Mouse (Mus musculus) liver, postnatal 0 days (tissue): ENCODE measurements at regions not wholly inside any gene's neighbourhood (a gene's known extent, or its start where the extent isn't known, plus 50 kb on each side); places are given as distances from the start of the nearest gene placed in this dataset.

ENCODE experiments used
- ATAC-seq: fragments of 200-750 bp; cut with Nextera tagmentation; 2 replicates; pipeline ENCODE4 v1.8.0; 2017; ENCODE audit warnings: mild to moderate bottlenecking, moderate library complexity
- DNase-seq: peaks from one replicate; pipeline ENCODE4 v3.0.0-alpha.2; 2016
- H3K27ac ChIP-seq: fragments of 300-500 bp; sonication (generic); 2 replicates; pipeline ENCODE4 v1.5.1; 2014; ENCODE audit warnings: antibody characterized with exemption, moderate library complexity, mild to moderate bottlenecking, low read depth
- H3K27me3 ChIP-seq: fragments of 300-500 bp; sonication (generic); 2 replicates; pipeline ENCODE4 v1.6.1; 2014; ENCODE audit warnings: low read length, control low read depth, mixed read lengths; ENCODE audit not compliant: insufficient read depth
- H3K36me3 ChIP-seq: fragments of 300-500 bp; sonication (generic); replicated peaks from 2 replicates; pipeline ENCODE4 v1.6.1; 2014; ENCODE audit warnings: mild to moderate bottlenecking, control low read depth, low read length, moderate library complexity, mixed read lengths; ENCODE audit not compliant: insufficient read depth
- H3K4me1 ChIP-seq: fragments of 300-500 bp; sonication (generic); 2 replicates; pipeline ENCODE4 v1.6.1; 2014; ENCODE audit warnings: antibody characterized with exemption, mild to moderate bottlenecking, control low read depth; ENCODE audit not compliant: insufficient read depth
- H3K4me2 ChIP-seq: fragments of 300-500 bp; sonication (generic); 2 replicates; pipeline ENCODE4 v1.6.1; 2014; ENCODE audit warnings: low read depth, mild to moderate bottlenecking, low read length, moderate library complexity, mixed read lengths
- H3K4me3 ChIP-seq: fragments of 300-500 bp; sonication (generic); 2 replicates; pipeline ENCODE4 v1.5.1; 2014; ENCODE audit warnings: low read depth, low read length
- H3K9ac ChIP-seq: fragments of 300-500 bp; sonication (generic); replicated peaks from 2 replicates; pipeline ENCODE4 v1.6.1; 2014; ENCODE audit warnings: mild to moderate bottlenecking, moderate library complexity
- H3K9me3 ChIP-seq: fragments of 300-500 bp; sonication (generic); 2 replicates; pipeline ENCODE4 v1.6.1; 2016; ENCODE audit warnings: mild to moderate bottlenecking, control low read depth, low read length, mixed read lengths
- CTCF ChIP-seq: sonication (generic); IDR thresholded peaks from 2 replicates; pipeline ENCODE4 v1.5.1; 2016; ENCODE audit warnings: antibody characterized with exemption, low read depth
- EP300 ChIP-seq: IDR thresholded peaks from 2 replicates; pipeline ENCODE4 v1.6.1; 2016; ENCODE audit warnings: antibody characterized with exemption, low read depth, mild to moderate bottlenecking
- WGBS: fragments of 180-500 bp; shearing (Covaris S2); extraction: QIAGEN DNeasy Blood & Tissue Kit; methylation state at CpG from one replicate; pipeline ENCODE4 v1.1.7; 2014; ENCODE audit not compliant: insufficient replicate concordance; 5-methylcytosine and 5-hydroxymethylcytosine counted together

DNA sequence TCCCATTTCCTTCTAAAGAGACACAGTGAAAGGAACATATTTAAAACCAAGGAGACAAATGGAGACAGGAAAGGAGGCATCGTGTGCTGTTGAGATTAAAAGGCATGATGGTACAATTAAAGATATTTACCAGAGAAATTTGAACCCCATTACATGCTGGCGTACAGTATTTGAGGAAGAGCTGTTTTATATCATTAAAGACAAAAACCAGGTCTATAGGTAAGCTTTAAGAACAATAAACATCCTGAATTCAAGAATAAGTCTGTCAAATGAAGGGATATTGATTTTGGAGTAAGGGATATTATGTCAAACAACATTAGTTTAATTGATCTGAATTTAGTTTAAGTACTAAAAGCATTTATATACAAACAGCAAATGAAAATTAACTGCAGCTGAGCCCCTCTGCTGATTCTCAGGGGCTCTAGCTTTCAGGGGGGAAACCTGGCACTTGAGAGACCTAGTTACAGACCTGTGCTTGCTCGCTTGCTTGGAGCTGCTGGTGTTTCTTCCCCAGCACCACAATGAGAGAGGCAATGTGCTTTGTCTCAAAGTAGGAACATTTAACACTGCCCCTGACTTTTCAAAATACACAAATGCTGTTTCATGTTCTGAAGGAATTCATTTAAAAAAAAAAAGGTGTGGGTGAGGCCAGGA lies 189.8 kb upstream of the Nt5c1b start:
- Histone ChIP-seq H3K4me1 (no peaks in the 10 kb centered on the region), H3K4me3 (no peak overlapping the region), H3K9me3 (no peaks in the 10 kb centered on the region), H3K36me3 (no peaks in the 10 kb centered on the region), H3K4me2 (no peak overlapping the region), H3K27ac (no peak overlapping the region), H3K27me3 (no peaks in the 10 kb centered on the region), H3K9ac (no peak overlapping the region)
- no peak for TF ChIP-seq EP300
- TF ChIP-seq CTCF, result no peak
- 63% methylated on average over 3 of the region's 3 CpGs for WGBS
- ATAC-seq (no peak), DNase-seq (no peak)

DNA sequence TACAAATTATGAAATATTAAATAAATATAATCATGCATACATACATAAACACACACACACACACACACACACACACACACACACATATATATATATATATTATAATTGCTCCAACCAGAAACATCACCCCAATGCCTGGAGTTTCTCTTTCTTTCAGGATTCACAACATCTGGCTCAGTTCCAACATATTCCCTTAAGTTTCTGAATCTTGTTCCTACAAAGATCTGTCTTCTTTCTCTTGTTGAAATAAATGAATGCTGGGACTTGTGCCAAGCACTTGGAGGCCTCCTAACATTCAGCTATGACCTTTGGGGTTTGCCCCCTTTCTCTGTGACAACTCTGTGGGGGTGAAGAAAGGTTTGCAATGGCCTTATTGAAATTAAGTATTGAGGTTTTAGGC lies 187.2 kb upstream of the Nt5c1b start:
- H3K9me3 ChIP-seq, result no peaks in the 10 kb centered on the region
- no peak for DNase-seq
- no peak for ATAC-seq
- H3K9ac ChIP-seq, result no peak overlapping the region
- H3K27ac ChIP-seq, result no peak overlapping the region
- no peak overlapping the region for H3K4me3 ChIP-seq
- no peak overlapping the region for H3K4me2 ChIP-seq
- TF ChIP-seq CTCF (no peak), EP300 (no peak)
- no peaks in the 10 kb centered on the region for H3K36me3 ChIP-seq
- no peaks in the 10 kb centered on the region for H3K4me1 ChIP-seq
- H3K27me3 ChIP-seq, result no peaks in the 10 kb centered on the region

DNA sequence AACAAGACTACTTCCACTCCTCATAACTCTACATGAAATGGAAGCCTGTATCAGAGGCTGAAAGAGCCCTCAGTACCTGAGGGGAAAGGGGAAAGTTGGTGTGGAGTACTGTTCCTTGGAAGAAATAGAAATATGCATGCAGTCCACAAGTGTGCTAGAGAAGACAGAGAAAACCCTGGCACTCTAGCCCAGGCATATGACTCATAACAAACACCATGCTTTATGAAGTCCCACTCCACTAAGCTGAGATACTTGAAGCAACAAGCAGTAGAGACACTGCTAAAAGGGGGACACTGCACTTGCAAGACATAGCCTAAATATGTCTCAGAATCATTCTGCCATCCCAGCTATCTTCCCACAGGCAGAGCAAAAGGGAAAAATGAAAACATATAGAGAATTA lies 183.2 kb upstream of the Nt5c1b start:
- Histone ChIP-seq H3K9me3 (no peaks in the 10 kb centered on the region), H3K27me3 (no peaks in the 10 kb centered on the region), H3K27ac (no peak overlapping the region), H3K4me3 (no peak overlapping the region), H3K4me1 (no peaks in the 10 kb centered on the region), H3K4me2 (no peak overlapping the region), H3K9ac (no peak overlapping the region), H3K36me3 (no peaks in the 10 kb centered on the region)
- DNase-seq (no peak), ATAC-seq (no peak)
- no peak for TF ChIP-seq EP300
- TF ChIP-seq CTCF, result no peak

DNA sequence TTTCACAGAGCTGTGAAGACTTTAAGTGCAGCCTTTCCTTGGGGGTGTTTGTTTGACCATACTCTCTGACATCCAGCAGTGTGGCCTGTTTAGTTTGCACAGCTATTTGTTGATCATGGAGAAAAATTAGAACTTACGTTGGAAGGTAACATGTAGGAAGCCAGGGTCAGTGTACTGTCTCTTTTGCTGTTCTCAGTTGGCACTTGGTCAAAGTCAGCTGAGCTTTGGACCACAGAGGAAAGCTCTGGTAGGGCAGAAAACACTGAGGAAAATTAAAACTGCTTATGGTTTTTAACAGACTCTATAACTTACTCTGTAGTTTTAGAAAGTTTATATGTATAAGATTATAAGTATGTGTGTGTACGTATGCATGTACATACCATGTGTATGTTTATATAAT lies 180.0 kb upstream of the Nt5c1b start:
- Histone ChIP-seq H3K4me2 (no peak overlapping the region), H3K4me1 (no peaks in the 10 kb centered on the region), H3K9me3 (no peaks in the 10 kb centered on the region), H3K27me3 (no peaks in the 10 kb centered on the region), H3K9ac (no peak overlapping the region), H3K27ac (no peak overlapping the region), H3K4me3 (no peak overlapping the region), H3K36me3 (no peaks in the 10 kb centered on the region)
- DNase-seq (no peak), ATAC-seq (no peak)
- 76% methylated on average over 2 of the region's 2 CpGs for WGBS
- TF ChIP-seq CTCF (no peak), EP300 (no peak)

DNA sequence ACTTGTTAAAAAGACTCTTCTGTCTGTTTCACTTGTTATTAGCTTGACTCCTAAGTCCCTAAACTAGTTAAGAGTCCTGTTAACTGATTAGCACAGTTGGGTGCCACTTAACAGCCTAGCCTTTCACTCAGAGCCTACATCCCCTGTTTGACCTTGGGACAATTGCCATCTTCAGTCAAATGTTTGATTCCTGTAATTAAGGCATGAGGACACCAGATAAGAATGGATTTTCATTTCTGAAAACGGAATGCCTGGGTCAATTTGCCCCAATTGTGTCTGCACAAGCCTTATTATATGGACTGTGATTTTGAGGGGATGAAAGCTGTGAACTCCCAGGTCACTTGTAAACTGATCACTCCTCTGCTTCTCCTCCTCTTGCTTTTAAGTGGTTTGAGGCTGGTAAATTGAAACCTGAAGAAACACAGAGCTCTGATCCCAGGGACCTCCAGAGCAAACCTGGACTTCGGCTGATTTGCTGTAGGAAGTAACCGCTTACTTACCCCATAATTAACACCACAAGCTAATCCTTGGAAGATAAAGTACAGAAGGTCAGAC lies 171.8 kb upstream of the Nt5c1b start:
- Histone ChIP-seq H3K9ac (no peak overlapping the region), H3K27me3 (no peaks in the 10 kb centered on the region), H3K9me3 (no peaks in the 10 kb centered on the region), H3K4me2 (no peak overlapping the region), H3K4me3 (no peak overlapping the region), H3K27ac (no peak overlapping the region), H3K4me1 (no peaks in the 10 kb centered on the region), H3K36me3 (no peaks in the 10 kb centered on the region)
- TF ChIP-seq EP300, result no peak
- no peak for TF ChIP-seq CTCF
- ATAC-seq, result no peak
- WGBS, result 35% methylated on average over 3 of the region's 3 CpGs
- no peak for DNase-seq

DNA sequence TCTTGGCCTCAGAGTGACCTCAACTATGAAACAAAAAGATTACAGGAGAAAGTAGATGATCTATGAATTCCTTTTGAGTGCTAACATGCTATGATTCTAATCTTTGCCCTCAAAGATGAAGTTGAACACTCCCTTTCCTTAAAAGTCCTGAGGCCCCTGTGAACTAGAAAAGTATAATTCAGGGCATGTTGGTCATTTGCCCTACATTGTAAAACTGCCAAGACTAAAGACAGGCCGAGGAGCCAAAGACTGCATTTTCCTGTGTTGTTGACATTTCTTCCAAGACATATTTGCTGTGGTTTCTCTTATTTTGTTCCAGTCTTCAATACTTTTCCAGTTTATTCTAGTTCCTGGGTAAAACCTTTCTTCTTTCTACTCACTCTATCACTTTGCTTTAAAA lies 159.9 kb upstream of the Nt5c1b start:
- 43% methylated on average over 1 of the region's 1 CpGs for WGBS
- ATAC-seq (no peak), DNase-seq (no peak)
- Histone ChIP-seq H3K36me3 (no peaks in the 10 kb centered on the region), H3K27me3 (no peaks in the 10 kb centered on the region), H3K4me2 (no peak overlapping the region), H3K4me3 (no peak overlapping the region), H3K9ac (no peak overlapping the region), H3K4me1 (no peaks in the 10 kb centered on the region), H3K9me3 (no peaks in the 10 kb centered on the region), H3K27ac (no peak overlapping the region)
- TF ChIP-seq EP300 (no peak), CTCF (no peak)

DNA sequence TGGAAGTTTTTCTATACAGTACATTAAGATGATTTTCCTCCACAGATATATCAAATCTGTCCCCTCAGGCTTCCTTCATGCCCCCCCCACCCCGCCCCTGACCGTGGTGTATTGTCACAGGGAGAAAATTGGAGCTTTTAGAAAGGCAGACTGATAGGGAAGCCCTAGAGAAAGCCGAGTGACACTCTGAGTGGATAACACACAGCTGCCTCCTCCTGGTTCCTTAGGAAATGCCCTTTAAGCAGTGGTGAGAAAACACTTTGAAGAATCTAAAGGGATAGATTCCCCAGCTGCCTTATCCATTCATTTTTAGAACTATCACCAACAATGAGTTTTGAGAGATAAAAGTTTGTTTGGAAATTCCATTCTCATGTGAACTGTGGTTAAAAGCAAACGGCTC lies 147.0 kb upstream of the Nt5c1b start:
- Histone ChIP-seq H3K4me3 (no peak overlapping the region), H3K9me3 (no peaks in the 10 kb centered on the region), H3K27ac (no peak overlapping the region), H3K4me1 (no peaks in the 10 kb centered on the region), H3K27me3 (no peaks in the 10 kb centered on the region), H3K9ac (no peak overlapping the region), H3K36me3 (no peaks in the 10 kb centered on the region), H3K4me2 (no peak overlapping the region)
- TF ChIP-seq EP300, result no peak
- DNase-seq (no peak), ATAC-seq (no peak)
- WGBS, result 32% methylated on average over 4 of the region's 4 CpGs
